Mouse (Mus musculus) retina, postnatal 1 day (tissue): ENCODE data around the gene Gulp1.

ENCODE experiments used
- DNase-seq: peaks from one replicate; pipeline ENCODE4 v3.0.0-alpha.2; 2012

Gene Gulp1

GRCm38 (mm10) chr1:44551461-44552370 lies at the start of gene Gulp1:
Gene Gulp1 (plus strand): TSS chr1:44551511.
- DNase-seq = peak; percentile 84

GRCm38 (mm10) chr1:44550261-44550660 lies 1.1 kb upstream of the Gulp1 start:
- DNase-seq = no peak

GRCm38 (mm10) chr1:44552371-44552841 lies 1.1 kb downstream of the Gulp1 start:
- peak; percentile 78 for DNase-seq

GRCm38 (mm10) chr1:44553166-44553898 lies 2.0 kb downstream of the Gulp1 start:
- DNase-seq = peak; percentile 81

GRCm38 (mm10) chr1:44567431-44567830 lies 16.1 kb downstream of the Gulp1 start:
- no peak for DNase-seq

- peak; percentile 33 for DNase-seq
Measured at GRCm38 (mm10) chr1:44568296-44568695, 17.0 kb downstream of the Gulp1 start.

- DNase-seq = peak; percentile 19
Measured at GRCm38 (mm10) chr1:44576001-44576400, 24.7 kb downstream of the Gulp1 start.

GRCm38 (mm10) chr1:44576610-44577009 lies 25.3 kb downstream of the Gulp1 start:
- DNase-seq = no peak

GRCm38 (mm10) chr1:44580390-44580789 lies 29.1 kb downstream of the Gulp1 start:
- DNase-seq = no peak

- DNase-seq = peak; percentile 74
Measured at GRCm38 (mm10) chr1:44584886-44585385, 33.6 kb downstream of the Gulp1 start.

GRCm38 (mm10) chr1:44591742-44592141 lies 40.4 kb downstream of the Gulp1 start:
- DNase-seq = peak; percentile 76

GRCm38 (mm10) chr1:44593109-44593508 lies 41.8 kb downstream of the Gulp1 start:
- no peak for DNase-seq

GRCm38 (mm10) chr1:44598312-44598711 lies 47.0 kb downstream of the Gulp1 start:
- DNase-seq = peak; percentile 46

GRCm38 (mm10) chr1:44613294-44614041 lies 62.2 kb downstream of the Gulp1 start:
- DNase-seq = no peak

GRCm38 (mm10) chr1:44618751-44619150 lies 67.4 kb downstream of the Gulp1 start:
- DNase-seq = no peak

- DNase-seq = peak; percentile 53
Measured at GRCm38 (mm10) chr1:44634481-44634880, 83.2 kb downstream of the Gulp1 start.

GRCm38 (mm10) chr1:44645678-44646276 lies 94.5 kb downstream of the Gulp1 start:
- DNase-seq = no peak

GRCm38 (mm10) chr1:44678974-44679373 lies 127.7 kb downstream of the Gulp1 start:
- DNase-seq = no peak

GRCm38 (mm10) chr1:44679415-44679814 lies 128.1 kb downstream of the Gulp1 start:
- DNase-seq = no peak

- DNase-seq = peak; percentile 28
Measured at GRCm38 (mm10) chr1:44682556-44682955, 131.2 kb downstream of the Gulp1 start.

GRCm38 (mm10) chr1:44683723-44684122 lies 132.4 kb downstream of the Gulp1 start:
- peak; percentile 23 for DNase-seq

- no peak for DNase-seq
Measured at GRCm38 (mm10) chr1:44720785-44721410, 169.6 kb downstream of the Gulp1 start.
